In genomic region chr12:108968031-108968430, GRCm38 (mm10) we compare ENCODE assay signal across 23 mouse cellular contexts.
A peak's percentile ranks its signal among the peaks of the same experiment; 100 is the strongest.
DNase-seq lines count a peak whose midpoint lies in the region; ATAC-seq lines count a peak whose summit lies in the region.
"Had no signal": no experiment of that assay in that cellular context is flagged by ENCODE, and none has a peak within 500 bp of the region (broad histone marks: within the 10 kb centered on the region; RNA-seq: fewer than 3 reads in every experiment).

No protein-coding gene starts in this region.

- H3K27me3 ChIP-seq in midbrain, embryonic 15.5 days (replicated peaks) = no peaks in the 10 kb centered on the region; the same call in 1 of the 2 replicates
- H3K27me3 ChIP-seq: embryonic facial prominence, embryonic 12.5 days; hindbrain, embryonic 15.5 days; liver, embryonic 15.5 days; megakaryocyte, embryonic 14.5 days; neural tube, embryonic 12.5 days; Patski had no signal

- H3K36me3 ChIP-seq in midbrain, embryonic 15.5 days (replicated peaks) = no peaks in the 10 kb centered on the region
- H3K36me3 ChIP-seq: embryonic facial prominence, embryonic 12.5 days; heart, embryonic 12.5 days; hindbrain, embryonic 15.5 days; limb, embryonic 13.5 days; liver, embryonic 15.5 days; neural tube, embryonic 12.5 days had no signal

- WGBS in midbrain, embryonic 15.5 days = 87% methylated on average over 10 of the region's 10 CpGs

- H3K9ac ChIP-seq in midbrain, embryonic 15.5 days = no peak overlapping the region
- H3K9ac ChIP-seq: embryonic facial prominence, embryonic 12.5 days; heart, embryonic 12.5 days; hindbrain, embryonic 15.5 days; limb, embryonic 13.5 days; liver, embryonic 15.5 days; neural tube, embryonic 12.5 days had no signal

- no peaks in the 10 kb centered on the region; the same call in 1 of the 2 replicates for H3K4me1 ChIP-seq in midbrain, embryonic 15.5 days
- H3K4me1 ChIP-seq: embryonic facial prominence, embryonic 12.5 days; liver, embryonic 15.5 days; megakaryocyte, embryonic 14.5 days; neural tube, embryonic 12.5 days had no signal

- no peak overlapping the region for H3K4me3 ChIP-seq in midbrain, embryonic 15.5 days
- H3K4me3 ChIP-seq: embryonic facial prominence, embryonic 12.5 days; heart, embryonic 12.5 days; hindbrain, embryonic 15.5 days; limb, embryonic 13.5 days; liver, embryonic 15.5 days; megakaryocyte, embryonic 14.5 days; neural tube, embryonic 12.5 days had no signal

- DNase-seq in kidney, adult 11 months = peak; percentile 18
- no peak for DNase-seq in kidney, postnatal 36 days
- peak; percentile 33 to 53 for DNase-seq in right cerebral cortex, adult 2 months (ENCODE audit: low spot score in 2 of 2)
- DNase-seq in right cerebral cortex, postnatal 14 days = no peak
- DNase-seq in layer of hippocampus, adult 9-11 months = peak; percentile 77
- DNase-seq in telencephalon, adult 2 months (ENCODE audit: low read depth, low spot score) = peak; percentile 65
- no peak for DNase-seq in lung, adult 18-20 months
- DNase-seq: adrenal gland, postnatal 14 days; B cell, adult 2 months; cerebellum, adult 2 months; kidney, adult 18-20 months; lung, postnatal 10 days; thymus, adult 18-20 months had no signal

- H3K27ac ChIP-seq in midbrain, embryonic 15.5 days = no peak overlapping the region
- H3K27ac ChIP-seq: embryonic facial prominence, embryonic 12.5 days; hindbrain, embryonic 15.5 days; limb, embryonic 13.5 days; liver, embryonic 15.5 days; neural tube, embryonic 12.5 days had no signal

- no peak overlapping the region for H3K4me2 ChIP-seq in midbrain, embryonic 15.5 days
- H3K4me2 ChIP-seq: embryonic facial prominence, embryonic 12.5 days; heart, embryonic 12.5 days; hindbrain, embryonic 15.5 days; limb, embryonic 13.5 days; liver, embryonic 15.5 days; neural tube, embryonic 12.5 days had no signal

- ATAC-seq in midbrain, embryonic 15.5 days (replicated peaks) = no peak
- ATAC-seq: activated CD4-positive, CD25-positive, alpha-beta regulatory T cell, adult 4 months; Patski had no signal

- H3K9me3 ChIP-seq in midbrain, embryonic 15.5 days = no peaks in the 10 kb centered on the region
- H3K9me3 ChIP-seq: embryonic facial prominence, embryonic 12.5 days; heart, embryonic 12.5 days; hindbrain, embryonic 15.5 days; limb, embryonic 13.5 days; liver, embryonic 15.5 days; neural tube, embryonic 12.5 days had no signal

Comparison
In these comparisons a context has a peak if more than half of its experiments do, and no peak if none do; other contexts are left out.
1. DNase-seq: peak in kidney, adult 11 months (single experiment), right cerebral cortex, adult 2 months (2 of 2), layer of hippocampus, adult 9-11 months (single experiment) and telencephalon, adult 2 months (single experiment); none in kidney, postnatal 36 days (0 of 2), right cerebral cortex, postnatal 14 days (single experiment) and lung, adult 18-20 months (0 of 2).